Mouse (Mus musculus): ENCODE results near the gene Ap1s3. TPM values are rescaled to one million over a fixed set of nuclear protein-coding genes. Genes with fewer than 3 reads are reported as not detected.
"Not testable (repeated sequence)": the region's sequence is repeated elsewhere in the genome, so short reads cannot be mapped to it uniquely, and the experiment has no call there.

Ap1s3 gene
- polyA plus RNA-seq, 1 experiment, result not detected

DNA sequence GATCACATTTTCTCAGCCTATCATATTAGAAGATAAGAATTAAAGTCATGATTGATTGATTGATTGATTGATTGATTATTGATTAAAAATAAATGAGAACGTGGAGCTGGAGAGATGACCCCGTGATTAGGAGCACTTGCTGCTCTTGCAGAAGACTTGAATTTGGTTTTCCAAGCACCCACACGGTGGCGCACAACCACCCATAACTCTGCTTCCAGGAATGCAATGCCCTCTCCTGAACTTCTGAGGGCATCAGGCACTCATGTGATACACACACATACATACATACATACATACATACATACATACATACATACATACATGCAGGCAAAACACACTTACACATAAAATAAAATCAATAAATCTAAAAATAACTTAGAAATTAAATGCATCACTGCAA, 45.6 kb downstream of the Ap1s3 start:
- no peak for TF ChIP-seq CTCF (IDR thresholded peaks at IDR 0.05; ENCODE audit: insufficient read depth, low read depth, low read length)
- TF ChIP-seq POLR2A (IDR thresholded peaks at IDR 0.05; ENCODE audit: insufficient read depth, low read depth, low read length), result no peak
- 70% methylated on average over 4 of the region's 4 CpGs for whole genome bisulfite sequencing
- no peak overlapping the region for H3K4me3 ChIP-seq (ENCODE audit: insufficient read depth, low read depth, low read length)
- no peak overlapping the region for H3K27ac ChIP-seq (ENCODE audit: insufficient read depth, low read depth, low read length)
- no peaks in the 10 kb centered on the region for H3K4me1 ChIP-seq (ENCODE audit: control insufficient read depth, insufficient read depth, low read length)

DNA sequence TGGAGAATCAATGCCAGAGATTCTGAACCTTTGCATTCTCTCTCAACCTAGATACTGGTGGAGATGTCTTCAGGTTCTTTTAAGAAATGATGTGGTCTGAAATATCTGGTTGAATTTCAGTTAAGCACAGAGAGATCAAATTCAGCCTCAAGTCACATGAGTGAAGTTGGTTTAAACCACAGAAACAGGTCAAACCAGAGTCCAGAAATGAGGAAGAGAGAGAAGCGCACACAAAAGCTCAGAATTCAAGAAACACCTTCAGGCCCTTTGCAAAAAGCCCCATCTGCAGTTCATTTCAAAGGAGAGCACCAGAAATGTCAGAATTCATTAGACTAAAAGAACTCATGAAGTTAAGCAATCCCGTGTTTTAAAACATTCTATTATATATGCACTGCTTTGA, 52.3 kb downstream of the Ap1s3 start:
- Histone ChIP-seq H3K4me1 (ENCODE audit: control insufficient read depth, insufficient read depth, low read length) (no peaks in the 10 kb centered on the region), H3K4me3 (ENCODE audit: insufficient read depth, low read depth, low read length) (no peak overlapping the region), H3K27ac (ENCODE audit: insufficient read depth, low read depth, low read length) (no peak overlapping the region)
- TF ChIP-seq CTCF (IDR thresholded peaks at IDR 0.05; ENCODE audit: insufficient read depth, low read depth, low read length), result no peak
- no peak for TF ChIP-seq POLR2A (IDR thresholded peaks at IDR 0.05; ENCODE audit: insufficient read depth, low read depth, low read length)
- 90% methylated on average over 2 of the region's 2 CpGs for WGBS

- WGBS, result 31% methylated on average over 2 of the region's 2 CpGs
- TF ChIP-seq CTCF (IDR thresholded peaks at IDR 0.05; ENCODE audit: insufficient read depth, low read depth, low read length) (no peak), POLR2A (IDR thresholded peaks at IDR 0.05; ENCODE audit: insufficient read depth, low read depth, low read length) (no peak)
- Histone ChIP-seq H3K27ac (ENCODE audit: insufficient read depth, low read depth, low read length) (no peak overlapping the region), H3K4me1 (ENCODE audit: control insufficient read depth, insufficient read depth, low read length) (no peaks in the 10 kb centered on the region), H3K4me3 (ENCODE audit: insufficient read depth, low read depth, low read length) (no peak overlapping the region)
Measured at GRCm38 (mm10) chr1:79616492-79616891, 55.3 kb downstream of the Ap1s3 start.

DNA sequence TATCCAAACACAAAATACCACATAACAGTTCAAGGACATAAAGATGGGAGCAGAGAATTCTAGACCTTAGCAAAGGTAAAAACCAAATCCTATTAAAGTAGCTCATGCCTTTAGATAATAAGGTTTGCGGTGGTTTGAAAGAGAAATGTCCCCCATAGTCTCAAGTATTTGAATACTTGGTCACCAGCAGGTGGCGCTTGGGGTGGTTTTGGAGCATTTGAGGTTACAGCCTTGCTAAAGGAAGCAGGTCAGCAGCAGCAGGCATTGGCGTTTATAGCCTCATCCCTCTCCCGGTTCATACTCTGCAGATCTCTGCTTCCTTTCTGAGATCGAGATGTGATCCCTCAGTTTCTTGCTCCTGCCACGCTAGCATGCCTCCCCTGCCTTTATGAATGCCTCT, 57.3 kb downstream of the Ap1s3 start:
- WGBS, result 96% methylated on average over 6 of the region's 6 CpGs

GRCm38 (mm10) chr1:79611271-79611670, 60.5 kb downstream of the Ap1s3 start:
- not testable (repeated sequence) for H3K4me3 ChIP-seq (ENCODE audit: insufficient read depth, low read depth, low read length); H3K27ac ChIP-seq (ENCODE audit: insufficient read depth, low read depth, low read length); H3K4me1 ChIP-seq (ENCODE audit: control insufficient read depth, insufficient read depth, low read length)
- 99% methylated on average over 5 of the region's 5 CpGs for WGBS

More for the DNA sequence above, 57.3 kb downstream of the Ap1s3 start:
- Histone ChIP-seq H3K4me3 (ENCODE audit: insufficient read depth, low read depth, low read length) (no peak overlapping the region), H3K4me1 (ENCODE audit: control insufficient read depth, insufficient read depth, low read length) (no peaks in the 10 kb centered on the region), H3K27ac (ENCODE audit: insufficient read depth, low read depth, low read length) (no peak overlapping the region)
- no peak for TF ChIP-seq CTCF (IDR thresholded peaks at IDR 0.05; ENCODE audit: insufficient read depth, low read depth, low read length)
- TF ChIP-seq POLR2A (IDR thresholded peaks at IDR 0.05; ENCODE audit: insufficient read depth, low read depth, low read length), result no peak

- H3K27ac ChIP-seq (ENCODE audit: insufficient read depth, low read depth, low read length); H3K4me1 ChIP-seq (ENCODE audit: control insufficient read depth, insufficient read depth, low read length); H3K4me3 ChIP-seq (ENCODE audit: insufficient read depth, low read depth, low read length): not testable (repeated sequence)
- WGBS, result 21% methylated on average over 5 of the region's 5 CpGs
Measured at GRCm38 (mm10) chr1:79608856-79609255, 62.9 kb downstream of the Ap1s3 start.

GRCm38 (mm10) chr1:79602500-79602899, 69.3 kb downstream of the Ap1s3 start:
- Histone ChIP-seq H3K4me3 (ENCODE audit: insufficient read depth, low read depth, low read length) (no peak overlapping the region), H3K4me1 (ENCODE audit: control insufficient read depth, insufficient read depth, low read length) (no peaks in the 10 kb centered on the region), H3K27ac (ENCODE audit: insufficient read depth, low read depth, low read length) (no peak overlapping the region)
- TF ChIP-seq CTCF (IDR thresholded peaks at IDR 0.05; ENCODE audit: insufficient read depth, low read depth, low read length), result no peak
- TF ChIP-seq POLR2A (IDR thresholded peaks at IDR 0.05; ENCODE audit: insufficient read depth, low read depth, low read length), result no peak
- WGBS, result 76% methylated on average over 2 of the region's 2 CpGs

- TF ChIP-seq CTCF (IDR thresholded peaks at IDR 0.05; ENCODE audit: insufficient read depth, low read depth, low read length), result no peak
- TF ChIP-seq POLR2A (IDR thresholded peaks at IDR 0.05; ENCODE audit: insufficient read depth, low read depth, low read length), result no peak
- Histone ChIP-seq H3K4me3 (ENCODE audit: insufficient read depth, low read depth, low read length) (no peak overlapping the region), H3K27ac (ENCODE audit: insufficient read depth, low read depth, low read length) (no peak overlapping the region), H3K4me1 (ENCODE audit: control insufficient read depth, insufficient read depth, low read length) (no peaks in the 10 kb centered on the region)
- WGBS, result 62% methylated on average over 5 of the region's 5 CpGs
Measured at GRCm38 (mm10) chr1:79598385-79599178, 73.2 kb downstream of the Ap1s3 start.

GRCm38 (mm10) chr1:79592721-79593277, 79.0 kb downstream of the Ap1s3 start:
- Histone ChIP-seq H3K27ac (ENCODE audit: insufficient read depth, low read depth, low read length) (no peak overlapping the region), H3K4me1 (ENCODE audit: control insufficient read depth, insufficient read depth, low read length) (no peaks in the 10 kb centered on the region), H3K4me3 (ENCODE audit: insufficient read depth, low read depth, low read length) (no peak overlapping the region)
- WGBS, result 86% methylated on average over 4 of the region's 4 CpGs
- TF ChIP-seq POLR2A (IDR thresholded peaks at IDR 0.05; ENCODE audit: insufficient read depth, low read depth, low read length) (no peak), CTCF (IDR thresholded peaks at IDR 0.05; ENCODE audit: insufficient read depth, low read depth, low read length) (no peak)
